Mouse (Mus musculus) CH12.LX (cell line): Measurements from ENCODE around the gene Cmtm4.

Experiments used
- CTCF ChIP-seq, 2 experiments: IDR thresholded peaks in 1 of 2; conservative IDR thresholded peaks in 1 of 2; 2 replicates each; pipeline ENCODE4 v1.5.1; 2011 to 2012; ENCODE audit warnings: low read depth in 2 of 2, low read length in 2 of 2, improper control_type of control experiment in 1 of 2, inconsistent platforms in 1 of 2, mild to moderate bottlenecking in 1 of 2, moderate library complexity in 1 of 2
- JUND ChIP-seq: conservative IDR thresholded peaks from 2 replicates; pipeline ENCODE4 v1.6.1; 2011; ENCODE audit warnings: low read depth, low read length, improper control_type of control experiment

DNA sequence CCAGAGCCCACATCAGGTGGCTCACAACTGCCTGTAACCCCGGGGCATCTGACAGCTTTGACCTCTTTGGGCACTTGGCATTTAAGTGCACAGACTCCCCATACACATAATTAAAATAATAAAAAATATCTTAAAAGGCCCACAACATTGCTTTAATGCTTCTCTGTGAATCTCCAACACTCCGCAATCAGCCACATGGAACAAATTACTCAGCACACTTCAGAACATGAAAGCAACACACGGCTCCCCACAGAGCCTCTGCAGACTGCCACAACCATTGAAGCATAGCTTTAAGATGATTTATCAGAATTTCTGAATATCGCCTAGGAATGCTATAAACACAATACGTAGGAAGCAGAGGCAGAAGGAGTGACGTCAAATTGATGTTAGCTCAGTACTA lies 20.4 kb upstream of the Cmtm4 start:
- TF ChIP-seq JUND = peak; percentile 87
- TF ChIP-seq CTCF (conservative IDR thresholded peaks at IDR 0.05 in 1 of 2, IDR thresholded peaks at IDR 0.05 in 1 of 2; ENCODE audit: low read depth in 2 of 2, low read length in 2 of 2) = no peak
